Mouse (Mus musculus) fibroblast of lung, adult 2 months (primary cell): ENCODE data around the gene Scnn1a.
A peak's percentile ranks its signal among the peaks of the same experiment; 100 is the strongest.

ENCODE experiments used
- DNase-seq: peaks from one replicate; pipeline ENCODE4 v3.0.0-alpha.2; 2011; ENCODE audit warnings: low read depth

Scnn1a gene

GRCm38 (mm10) chr6:125361467-125362291, 41.2 kb downstream of the Scnn1a start:
- no peak for DNase-seq

GRCm38 (mm10) chr6:125363021-125363420, 42.6 kb downstream of the Scnn1a start:
- DNase-seq, result no peak

GRCm38 (mm10) chr6:125363451-125364242, 43.2 kb downstream of the Scnn1a start:
- no peak for DNase-seq

GRCm38 (mm10) chr6:125364448-125364847, 44.0 kb downstream of the Scnn1a start:
- no peak for DNase-seq

GRCm38 (mm10) chr6:125365522-125365921, 45.1 kb downstream of the Scnn1a start:
- no peak for DNase-seq

- no peak for DNase-seq
Observed at GRCm38 (mm10) chr6:125366133-125366532, 45.7 kb downstream of the Scnn1a start.

GRCm38 (mm10) chr6:125367758-125368371, 47.4 kb downstream of the Scnn1a start:
- DNase-seq, result no peak

- DNase-seq, result no peak
Observed at GRCm38 (mm10) chr6:125377042-125377441, 56.6 kb downstream of the Scnn1a start.

GRCm38 (mm10) chr6:125377582-125378451, 57.4 kb downstream of the Scnn1a start:
- DNase-seq, result peak; percentile 63

- DNase-seq, result no peak
Observed at GRCm38 (mm10) chr6:125378621-125379020, 58.2 kb downstream of the Scnn1a start.

- DNase-seq, result no peak
Observed at GRCm38 (mm10) chr6:125379781-125380180, 59.3 kb downstream of the Scnn1a start.

GRCm38 (mm10) chr6:125380372-125381360, 60.2 kb downstream of the Scnn1a start, which contains the start of gene Plekhg6:
Gene Plekhg6, minus strand, starts transcription at chr6:125380793.
- no peak for DNase-seq

GRCm38 (mm10) chr6:125382024-125382423, 61.6 kb downstream of the Scnn1a start:
- DNase-seq, result no peak

GRCm38 (mm10) chr6:125385066-125385974, 64.9 kb downstream of the Scnn1a start:
- DNase-seq, result no peak

- no peak for DNase-seq
Observed at GRCm38 (mm10) chr6:125386080-125386479, 65.6 kb downstream of the Scnn1a start.

- DNase-seq, result no peak
Observed at GRCm38 (mm10) chr6:125389853-125390252, 69.4 kb downstream of the Scnn1a start.
